Mouse (Mus musculus) stomach, embryonic 14.5 days (tissue): ENCODE data around the gene Miip. TPM values are rescaled to one million over a fixed set of nuclear protein-coding genes. Genes with fewer than 3 reads are reported as not detected.

ENCODE experiments used
- ATAC-seq: fragments of 200-750 bp; cut with Nextera tagmentation; 2 replicates; pipeline ENCODE4 v1.8.0; 2017; ENCODE audit warnings: low read depth, moderate TSS enrichment; ENCODE audit not compliant: insufficient number of reproducible peaks, insufficient read depth, low FRiP score
- H3K27ac ChIP-seq: fragments of 300-500 bp; sonication (generic); 2 replicates; pipeline ENCODE4 v1.5.1; 2014; ENCODE audit warnings: mild to moderate bottlenecking, low read length, moderate library complexity, mixed read lengths
- H3K27me3 ChIP-seq: fragments of 300-500 bp; sonication (generic); 2 replicates; pipeline ENCODE4 v1.6.1; 2014; ENCODE audit warnings: low read length, control low read depth, mixed read lengths; ENCODE audit not compliant: control insufficient read depth, insufficient read depth
- H3K36me3 ChIP-seq: fragments of 300-500 bp; sonication (generic); 2 replicates; pipeline ENCODE4 v1.6.1; 2014; ENCODE audit warnings: mild to moderate bottlenecking, control low read depth, low read length, moderate library complexity, mixed read lengths; ENCODE audit not compliant: control insufficient read depth, insufficient read depth
- H3K4me1 ChIP-seq: fragments of 300-500 bp; sonication (generic); 2 replicates; pipeline ENCODE4 v1.6.1; 2014; ENCODE audit warnings: low read length, control low read depth, mixed read lengths; ENCODE audit not compliant: control insufficient read depth, insufficient read depth
- H3K4me2 ChIP-seq: fragments of 300-500 bp; sonication (generic); replicated peaks from 2 replicates; pipeline ENCODE4 v1.6.1; 2014; ENCODE audit warnings: low read depth, low read length, control low read depth
- H3K4me3 ChIP-seq: fragments of 300-500 bp; sonication (generic); 2 replicates; pipeline ENCODE4 v1.5.1; 2014; ENCODE audit warnings: low read depth, low read length, control low read depth
- H3K9ac ChIP-seq: fragments of 300-500 bp; sonication (generic); replicated peaks from 2 replicates; pipeline ENCODE4 v1.6.1; 2014; ENCODE audit warnings: low read depth, mild to moderate bottlenecking, control low read depth, low read length, moderate library complexity, mixed read lengths
- H3K9me3 ChIP-seq: fragments of 300-500 bp; sonication (generic); 2 replicates; pipeline ENCODE4 v1.6.1; 2016; ENCODE audit warnings: low read depth, low read length, control low read depth; ENCODE audit not compliant: control insufficient read depth
- WGBS: fragments of 180-500 bp; shearing (Covaris S2); extraction: QIAGEN DNeasy Blood & Tissue Kit; methylation state at CpG from one replicate; pipeline ENCODE4 v1.1.7; 2014; 5-methylcytosine and 5-hydroxymethylcytosine counted together
- polyA plus RNA-seq: library from polyadenylated mRNA; unstranded; fragments of >200 nt; fragmentation: Nextera tagmentation; extraction: Ambion mirVana; gene quantifications from 2 replicates; pipeline ENCODE4 v1.2.1, GENCODE M21; 2014

Gene Miip
- polyA plus RNA-seq: 32.9 and 33.1 TPM in 2 replicates

- WGBS: under 1% methylated on average over 30 of the region's 30 CpGs
- Histone ChIP-seq H3K36me3 (peaks cover 22% of the 10 kb centered on the region), H3K9ac (peak within 1 kb of the TSS; percentile 71)
Observed at GRCm38 (mm10) chr4:147868450-147869031, at the start of gene Miip, which contains the start of gene Fv1. Miip (minus strand) TSS chr4:147868816. Fv1 (plus strand) TSS chr4:147868979.

GRCm38 (mm10) chr4:147909486-147909885, 40.9 kb upstream of the Miip start:
- Histone ChIP-seq H3K4me3 (no peak overlapping the region), H3K36me3 (peaks cover 2% of the 10 kb centered on the region), H3K9me3 (no peaks in the 10 kb centered on the region), H3K9ac (no peak overlapping the region), H3K27ac (no peak overlapping the region), H3K4me2 (no peak overlapping the region), H3K4me1 (no peaks in the 10 kb centered on the region), H3K27me3 (no peaks in the 10 kb centered on the region)
- ATAC-seq: no peak
- WGBS: 90% methylated on average over 5 of the region's 5 CpGs

More at GRCm38 (mm10) chr4:147868450-147869031, at the start of gene Miip, which contains the start of gene Fv1:
- Histone ChIP-seq H3K4me2 (peak within 1 kb of the TSS; percentile 83), H3K4me3 (peak within 1 kb of the TSS; percentile 64), H3K9me3 (peaks cover 5% of the 10 kb centered on the region; the same call in 1 of the 2 replicates), H3K4me1 (peaks cover 13% of the 10 kb centered on the region; the same call in 1 of the 2 replicates), H3K27ac (peak within 1 kb of the TSS; percentile 86), H3K27me3 (no peaks in the 10 kb centered on the region)
- ATAC-seq: peak; percentile 97

- H3K4me2 ChIP-seq: no peak overlapping the region
- peaks cover 6% of the 10 kb centered on the region; the same call in 1 of the 2 replicates for H3K4me1 ChIP-seq
- WGBS: 79% methylated on average over 5 of the region's 5 CpGs
- H3K27me3 ChIP-seq: no peaks in the 10 kb centered on the region
- H3K9me3 ChIP-seq: no peaks in the 10 kb centered on the region
- H3K36me3 ChIP-seq: peaks cover 4% of the 10 kb centered on the region; the same call in 1 of the 2 replicates
- ATAC-seq: no peak
- no peak overlapping the region for H3K27ac ChIP-seq
- H3K4me3 ChIP-seq: no peak overlapping the region
- no peak overlapping the region for H3K9ac ChIP-seq
Observed at GRCm38 (mm10) chr4:147906230-147906629, 37.6 kb upstream of the Miip start.

GRCm38 (mm10) chr4:147905090-147905659, 36.6 kb upstream of the Miip start:
- H3K9ac ChIP-seq: no peak overlapping the region; the same call in 1 of the 2 replicates

GRCm38 (mm10) chr4:147904313-147905089, 35.9 kb upstream of the Miip start, which contains the start of gene Mfn2:
Mfn2 (minus strand) TSS chr4:147904704.
- Histone ChIP-seq H3K4me1 (peaks cover 6% of the 10 kb centered on the region; the same call in 1 of the 2 replicates), H3K9ac (peak within 1 kb of the TSS; percentile 72), H3K36me3 (peaks cover 12% of the 10 kb centered on the region; the same call in 1 of the 2 replicates), H3K27ac (peak within 1 kb of the TSS; percentile 72), H3K27me3 (no peaks in the 10 kb centered on the region), H3K4me2 (peak within 1 kb of the TSS; percentile 78), H3K9me3 (no peaks in the 10 kb centered on the region), H3K4me3 (peak within 1 kb of the TSS; percentile 82)
- under 1% methylated on average over 58 of the region's 59 CpGs for WGBS
- peak; percentile 93 for ATAC-seq

More at GRCm38 (mm10) chr4:147905090-147905659, 36.6 kb upstream of the Miip start:
- no peak for ATAC-seq
- WGBS: 2% methylated on average over 8 of the region's 8 CpGs
- H3K9me3 ChIP-seq: no peaks in the 10 kb centered on the region
- H3K4me3 ChIP-seq: peak overlapping the region; percentile 82
- H3K4me1 ChIP-seq: peaks cover 6% of the 10 kb centered on the region; the same call in 1 of the 2 replicates
- H3K4me2 ChIP-seq: peak overlapping the region; percentile 63
- peaks cover 10% of the 10 kb centered on the region; the same call in 1 of the 2 replicates for H3K36me3 ChIP-seq
- H3K27me3 ChIP-seq: no peaks in the 10 kb centered on the region
- no peak overlapping the region for H3K27ac ChIP-seq

- ATAC-seq: no peak
- Histone ChIP-seq H3K9ac (peak overlapping the region; percentile 72; the same call in 1 of the 2 replicates), H3K27me3 (no peaks in the 10 kb centered on the region), H3K4me3 (peak overlapping the region; percentile 82), H3K9me3 (no peaks in the 10 kb centered on the region), H3K27ac (no peak overlapping the region), H3K4me1 (peaks cover 6% of the 10 kb centered on the region; the same call in 1 of the 2 replicates), H3K4me2 (peak overlapping the region; percentile 78), H3K36me3 (peaks cover 21% of the 10 kb centered on the region; the same call in 1 of the 2 replicates)
- 72% methylated on average over 3 of the region's 3 CpGs for WGBS
Observed at GRCm38 (mm10) chr4:147903601-147904000, 35.0 kb upstream of the Miip start.

- Histone ChIP-seq H3K27ac (no peak overlapping the region), H3K4me2 (no peak overlapping the region), H3K36me3 (peaks cover 27% of the 10 kb centered on the region; the same call in 1 of the 2 replicates), H3K4me1 (peaks cover 6% of the 10 kb centered on the region; the same call in 1 of the 2 replicates), H3K9me3 (no peaks in the 10 kb centered on the region), H3K9ac (no peak overlapping the region), H3K4me3 (0 out of 2 replicates have a peak overlapping the region, but pooled peaks have one; percentile 82), H3K27me3 (no peaks in the 10 kb centered on the region)
- ATAC-seq: no peak
- 93% methylated on average over 12 of the region's 12 CpGs for WGBS
Observed at GRCm38 (mm10) chr4:147902906-147903500, 34.4 kb upstream of the Miip start.
